Mouse (Mus musculus) skeletal muscle tissue, postnatal 0 days (tissue): ENCODE results near the gene Ttc16. TPM values are rescaled to one million over a fixed set of nuclear protein-coding genes. Genes with fewer than 3 reads are reported as not detected.
A peak's percentile ranks its signal among the peaks of the same experiment; 100 is the strongest.

ENCODE experiments used
- microRNA counts: library from miRNA; unstranded; fragments of <30 nt; microRNA quantifications from one replicate; lab custom pipeline; 2015
- microRNA-seq, 2 experiments: library from miRNA; unstranded; fragments of <30 nt; microRNA quantifications; one replicate each; pipeline ENCODE4; 2016
- polyA plus RNA-seq: library from polyadenylated mRNA; unstranded; fragments of >200 nt; fragmentation: Nextera tagmentation; extraction: Ambion mirVana; gene quantifications from 2 replicates; pipeline ENCODE4 v1.2.1, GENCODE M21; 2015

Gene Ttc16
- polyA plus RNA-seq = 0.13 and 0.16 TPM in 2 replicates

DNA sequence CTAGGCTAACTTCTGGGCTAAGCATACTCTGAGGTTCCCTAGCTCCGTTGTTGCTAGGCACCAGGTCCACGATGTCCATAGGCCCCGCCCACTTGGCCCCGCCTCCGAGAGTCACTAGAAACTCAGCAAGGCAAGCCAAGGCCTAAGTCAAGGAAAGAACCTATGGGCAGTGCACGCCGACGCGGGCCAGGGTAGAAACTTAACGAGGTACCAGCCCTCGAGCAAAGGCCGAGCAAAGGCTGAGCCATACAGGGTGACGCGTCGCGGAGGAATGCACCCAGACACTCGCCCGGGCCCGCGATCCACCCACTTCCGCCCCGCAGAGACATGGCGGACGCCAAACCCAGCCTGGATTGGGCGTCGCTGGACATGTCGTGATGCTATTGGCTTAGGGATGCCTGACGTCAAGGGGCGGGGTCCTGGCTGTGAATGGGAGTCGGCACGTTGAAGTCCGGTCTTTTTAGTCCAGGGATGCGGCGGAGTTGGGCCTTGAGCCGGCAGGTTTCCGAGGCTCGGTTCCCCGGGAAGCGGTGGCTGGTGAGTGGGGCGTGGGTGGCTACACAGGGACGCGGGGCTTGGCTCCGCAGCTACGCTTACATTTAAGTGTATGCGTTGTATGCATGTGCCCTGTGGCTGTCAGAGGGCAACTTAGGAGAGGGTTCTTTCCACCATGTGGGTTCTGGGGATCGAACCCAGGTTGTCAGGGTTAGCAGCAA is at the start of gene Ttc16, which contains the start of gene Ptrh1:
Gene Ttc16, minus strand, starts transcription at position 275 of the 716 bp plus-strand sequence.
Gene Ptrh1, plus strand, starts transcription at position 428 of the 716 bp plus-strand sequence.

GRCm38 (mm10) chr2:32784048-32784681 is 8.7 kb upstream of the Ttc16 start, which contains the start of gene Cfap157:
TSS of gene Cfap157 (minus strand) at chr2:32784428.

GRCm38 (mm10) chr2:32757056-32757845 is 18.2 kb downstream of the Ttc16 start, which contains the start of gene Tor2a:
TSS of gene Tor2a (plus strand) at chr2:32757234.

DNA sequence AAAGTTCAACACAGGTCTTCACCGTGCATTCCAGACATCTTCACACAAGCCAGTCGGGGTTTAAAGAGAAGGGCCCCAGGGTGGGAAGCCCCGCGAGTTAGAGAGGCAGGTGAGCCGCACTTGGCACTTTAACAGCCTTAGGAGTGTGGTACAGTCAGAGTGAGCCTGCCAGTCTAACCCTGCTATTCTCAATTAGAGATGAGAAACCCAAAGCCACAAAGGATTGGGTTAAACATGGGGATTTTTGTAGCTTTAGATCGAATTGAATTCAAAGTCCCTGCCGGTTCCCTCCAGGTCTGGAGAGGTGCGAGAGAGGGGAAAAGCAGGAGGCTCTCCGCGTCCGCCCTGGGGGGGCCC is 34.5 kb downstream of the Ttc16 start, which contains the start of gene 6330409D20Rik:
Gene 6330409D20Rik, minus strand, starts transcription at position 101 of the 357 bp plus-strand sequence.

GRCm38 (mm10) chr2:32720681-32721229 is 54.7 kb downstream of the Ttc16 start, which contains the start of gene Sh2d3c:
TSS of gene Sh2d3c (plus strand) at chr2:32721055.

DNA sequence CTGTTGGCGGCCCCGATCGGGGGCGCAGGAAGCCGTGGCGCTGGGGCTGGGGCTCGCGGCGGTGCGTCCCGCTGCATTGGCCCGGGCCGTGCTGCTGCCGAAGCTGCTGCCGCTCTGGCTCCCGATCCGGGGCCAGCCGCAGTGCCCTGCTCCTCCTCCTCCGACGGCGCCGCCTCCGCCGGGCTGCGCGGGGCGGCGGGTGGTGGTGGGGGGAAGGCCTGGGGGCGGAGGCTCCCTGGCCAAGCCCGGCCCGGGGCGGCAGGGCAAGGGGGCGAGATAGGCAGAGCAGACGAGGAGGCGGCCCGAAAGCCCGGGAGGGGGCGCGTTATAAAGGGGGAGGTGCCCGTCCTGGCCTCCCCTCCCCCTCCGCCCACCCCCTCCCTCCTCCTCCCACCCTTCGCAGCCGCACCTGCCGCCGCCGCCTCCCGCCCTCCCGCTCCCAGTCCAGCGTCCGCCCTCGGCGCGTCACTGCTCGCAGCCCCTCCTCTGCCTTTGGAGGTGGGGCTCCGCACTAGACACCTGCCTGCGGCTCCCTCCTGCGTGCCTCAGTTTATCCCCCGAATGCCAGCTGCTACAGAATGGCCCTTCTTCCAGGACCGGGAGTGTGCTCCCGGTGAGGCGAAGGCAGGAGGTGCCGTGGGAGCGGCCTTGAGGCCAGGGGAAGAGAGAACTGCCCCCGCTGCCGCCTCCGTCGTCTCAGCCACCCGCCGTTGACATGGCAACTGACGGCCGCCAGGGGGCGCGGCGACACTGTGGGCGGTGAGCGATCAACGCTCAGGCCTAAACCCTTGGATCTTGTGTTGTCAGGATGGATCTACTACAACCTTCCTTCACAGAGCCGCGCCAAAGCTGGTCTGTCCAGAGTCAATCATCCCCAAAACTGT is 62.3 kb downstream of the Ttc16 start, which contains the start of gene Cdk9:
Gene Cdk9, minus strand, starts transcription at position 143 of the 884 bp plus-strand sequence.

MicroRNAs encoded within 50 kb of the gene (microRNA counts, 519-probe panel; counts per million panel counts)
- microRNA mmu-miR-2861 (lab: Ali Mortazavi, UCI) = 296 counts per million, percentile 58 among the panel's probes with 10 or more counts

Small RNA genes lying within 50 kb of the gene (microRNA-seq; reads per million reads assigned to microRNA genes)
- gene Mir2861 = 0 to 0.10 reads per million in 2 experiments
- gene Mir3960 = 0 reads per million in 2 experiments

Other genes with a start within 250 kb of the Ttc16 start
- gene Fam102a, start 240.3 kb downstream of the Ttc16 start, polyA plus RNA-seq = 1.8 and 3.1 TPM in 2 replicates
- 50.5 and 51.5 TPM in 2 replicates for gene Dpm2, start 204.8 kb downstream of the Ttc16 start, polyA plus RNA-seq
- gene Pip5kl1, start 200.8 kb downstream of the Ttc16 start, polyA plus RNA-seq = not detected in 2 replicates
- gene 9430097D07Rik, start 199.9 kb downstream of the Ttc16 start, polyA plus RNA-seq = not detected in 2 replicates
- gene St6galnac4, start 188.5 kb downstream of the Ttc16 start, polyA plus RNA-seq = 72.8 and 75.4 TPM in 2 replicates
- gene St6galnac6, start 175.9 kb downstream of the Ttc16 start, polyA plus RNA-seq = 30.5 and 35.3 TPM in 2 replicates
- 1,121 and 1,290 TPM in 2 replicates for gene Ak1, start 153.9 kb downstream of the Ttc16 start, polyA plus RNA-seq
- 53.3 and 56.7 TPM in 2 replicates for gene Eng, start 129.0 kb downstream of the Ttc16 start, polyA plus RNA-seq
- gene Fpgs, start 71.5 kb downstream of the Ttc16 start, polyA plus RNA-seq = 16.9 and 17.6 TPM in 2 replicates
- gene Cdk9, start 62.6 kb downstream of the Ttc16 start, polyA plus RNA-seq = 39.9 and 45.0 TPM in 2 replicates
- gene Sh2d3c, start 54.6 kb downstream of the Ttc16 start, polyA plus RNA-seq = 14.7 and 15.3 TPM in 2 replicates
- 0.28 TPM in 1 of 2 replicates, not detected in the other for gene 6330409D20Rik, start 34.6 kb downstream of the Ttc16 start, polyA plus RNA-seq
- gene Tor2a, start 18.4 kb downstream of the Ttc16 start, polyA plus RNA-seq = 25.0 and 32.8 TPM in 2 replicates
- gene Ptrh1, start 153 bp upstream of the Ttc16 start, polyA plus RNA-seq = 1.8 TPM in 2 replicates
- 0.46 TPM in 1 of 2 replicates, not detected in the other for gene Cfap157, start 8.8 kb upstream of the Ttc16 start, polyA plus RNA-seq
- gene Stxbp1, start 71.6 kb upstream of the Ttc16 start, polyA plus RNA-seq = 5.3 and 5.5 TPM in 2 replicates
- gene Fam129b, start 100.5 kb upstream of the Ttc16 start, polyA plus RNA-seq = 13.5 and 17.2 TPM in 2 replicates
- 83.4 and 90.5 TPM in 2 replicates for gene Rpl12, start 185.9 kb upstream of the Ttc16 start, polyA plus RNA-seq
- 5.9 and 6.7 TPM in 2 replicates for gene Lrsam1, start 186.0 kb upstream of the Ttc16 start, polyA plus RNA-seq
- 9.2 and 11.3 TPM in 2 replicates for gene Slc2a8, start 206.4 kb upstream of the Ttc16 start, polyA plus RNA-seq